Mouse (Mus musculus): ENCODE results near the gene Tnnt2. TPM values are rescaled to one million over a fixed set of nuclear protein-coding genes. Genes with fewer than 3 reads are reported as not detected.

The Tnnt2 gene
- total RNA-seq, 2 experiments from 2014 or later = 1.4 to 1.6 TPM

DNA sequence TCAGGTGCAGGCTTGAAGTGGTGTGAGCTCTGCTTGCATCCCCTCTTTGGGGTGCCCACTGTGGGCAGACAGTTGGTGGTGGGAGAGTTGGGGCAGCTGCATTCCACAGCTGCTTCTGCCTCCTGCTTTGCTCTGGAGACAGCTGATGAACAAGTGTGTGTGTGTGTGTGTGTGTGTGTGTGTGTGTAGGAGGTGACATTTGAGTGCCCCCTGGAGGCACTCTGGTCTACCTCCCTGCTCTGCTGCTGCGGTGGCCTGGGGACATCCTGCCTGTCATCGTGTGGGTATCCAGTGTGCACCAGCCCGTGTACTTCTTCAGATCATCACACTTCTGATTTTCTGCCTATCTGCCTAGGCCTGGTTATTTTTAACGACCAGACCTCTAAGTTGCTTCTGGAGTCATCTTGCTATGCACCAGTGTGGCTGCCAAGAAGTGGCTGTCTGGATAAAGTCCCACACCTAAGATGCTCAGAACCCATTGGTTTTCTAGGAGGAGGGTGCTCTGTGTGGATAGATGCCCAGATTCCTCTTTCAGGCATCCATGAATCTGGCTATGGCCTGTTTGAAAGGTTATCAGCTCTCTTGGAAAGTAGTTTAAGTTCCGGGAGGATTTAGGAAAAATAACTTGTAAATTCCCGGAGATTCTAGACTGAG, 1.8 kb upstream of the Tnnt2 start:
- DNase-seq (ENCODE audit: low spot score in 2 of 2) = no peak

DNA sequence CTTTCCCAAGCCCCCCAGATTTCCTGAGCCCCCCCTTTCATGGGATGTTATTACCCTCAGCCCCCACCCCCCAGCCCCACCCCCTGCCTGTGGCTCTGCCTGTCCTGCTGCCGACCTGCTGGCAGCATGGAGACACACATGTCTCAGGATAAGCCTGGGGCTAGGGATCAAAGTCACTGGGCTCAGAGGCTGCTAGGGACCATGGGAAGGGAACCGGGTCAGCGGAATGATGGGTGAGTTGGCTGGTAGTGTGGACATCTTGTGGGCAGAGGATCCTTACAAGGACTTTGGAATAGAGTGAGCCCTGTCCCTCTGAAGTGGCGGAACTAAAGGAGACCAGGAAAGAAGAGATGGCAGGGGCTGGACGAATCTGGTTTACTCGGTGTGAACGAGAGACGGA, 1.2 kb upstream of the Tnnt2 start:
- no peak for DNase-seq (ENCODE audit: low spot score in 2 of 2)
- no peak for TF ChIP-seq CTCF (conservative IDR thresholded peaks at IDR 0.05)
- H3K27ac ChIP-seq = no peak overlapping the region

More for the DNA sequence above, 1.8 kb upstream of the Tnnt2 start:
- H3K4me3 ChIP-seq = no peak overlapping the region
- H3K27ac ChIP-seq = no peak overlapping the region
- TF ChIP-seq CTCF (conservative IDR thresholded peaks at IDR 0.05) = no peak

DNA sequence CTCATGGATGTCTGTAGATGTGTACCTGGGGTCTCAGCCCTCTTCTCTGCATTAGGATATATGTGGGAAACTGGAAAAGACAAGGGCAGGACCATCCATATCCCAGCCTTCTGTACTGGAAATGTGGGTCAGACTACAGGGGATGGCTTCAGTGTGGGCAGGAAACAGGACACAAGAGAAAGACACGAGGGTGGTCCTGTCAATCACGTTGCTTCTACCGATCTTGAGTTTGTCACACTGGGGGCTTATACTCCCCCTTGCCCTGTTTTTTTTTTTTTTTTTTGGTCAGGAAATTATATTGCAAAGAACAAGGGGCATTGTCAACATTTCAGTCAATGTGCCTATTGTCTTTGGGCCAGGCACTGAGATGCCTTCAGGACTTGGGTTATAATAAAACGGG, 2.5 kb downstream of the Tnnt2 start:
- DNase-seq (ENCODE audit: low spot score in 2 of 2) = no peak
- Histone ChIP-seq H3K27ac (no peak overlapping the region; the same call in 1 of the 2 replicates), H3K4me3 (no peak overlapping the region)
- TF ChIP-seq CTCF (conservative IDR thresholded peaks at IDR 0.05) = no peak

More for the DNA sequence above, 1.2 kb upstream of the Tnnt2 start:
- H3K4me3 ChIP-seq = no peak overlapping the region

DNA sequence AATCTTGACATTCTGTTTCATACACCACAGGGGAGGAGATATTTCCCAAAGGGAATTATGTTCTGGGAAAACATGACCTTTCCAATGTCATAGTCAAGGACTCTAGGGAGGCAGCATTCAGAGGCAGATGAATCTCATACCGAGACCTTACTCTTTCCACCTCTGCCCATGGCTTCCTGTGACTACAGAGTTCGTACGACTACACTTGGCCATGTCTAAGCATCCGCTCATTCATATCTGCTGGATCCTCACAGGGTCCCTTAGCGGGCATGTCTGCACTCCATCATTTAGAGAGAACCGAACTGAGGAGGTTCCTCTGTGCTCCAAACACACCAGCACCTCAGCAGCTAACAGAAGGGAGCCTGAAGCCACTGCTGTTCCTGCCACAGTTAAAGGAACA, 2.9 kb downstream of the Tnnt2 start:
- DNase-seq (ENCODE audit: low spot score in 2 of 2) = no peak
- Histone ChIP-seq H3K4me3 (no peak overlapping the region), H3K27ac (no peak overlapping the region)
- no peak for TF ChIP-seq CTCF (conservative IDR thresholded peaks at IDR 0.05)

DNA sequence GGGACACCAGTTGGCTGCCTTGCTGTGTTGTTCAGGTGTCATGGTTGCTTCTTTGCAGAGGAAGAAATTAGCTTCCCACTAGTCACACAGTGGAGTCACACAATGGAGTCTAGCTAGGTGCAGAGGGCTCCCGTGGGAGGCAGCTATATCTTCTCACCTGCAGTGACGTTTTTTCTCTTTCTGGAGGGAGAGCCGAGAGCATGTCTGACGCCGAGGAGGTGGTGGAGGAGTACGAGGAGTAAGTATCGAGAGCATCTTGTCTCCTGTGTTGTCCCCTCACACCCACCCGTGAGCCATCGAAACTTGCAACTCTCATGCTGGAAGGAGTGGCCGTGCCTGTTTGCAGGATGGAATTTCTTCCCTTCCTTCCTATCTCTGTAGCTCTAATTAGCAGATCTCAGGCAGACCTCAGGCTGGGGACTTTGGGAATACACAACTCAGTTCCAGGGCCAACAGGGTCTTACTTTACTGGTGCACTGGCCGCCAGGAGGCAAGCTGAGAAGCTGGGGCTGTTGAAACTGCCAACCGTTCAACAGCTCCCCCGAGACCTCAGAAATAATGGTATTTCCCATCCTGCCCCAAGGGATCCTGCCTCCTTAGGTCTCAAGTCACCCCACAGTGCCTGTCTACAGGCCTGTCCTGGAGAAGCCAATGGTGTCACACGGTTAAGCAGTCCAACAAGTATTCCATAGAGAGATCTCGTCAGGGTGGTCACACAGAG, 4.7 kb downstream of the Tnnt2 start:
- TF ChIP-seq CTCF (conservative IDR thresholded peaks at IDR 0.05) = no peak
- Histone ChIP-seq H3K27ac (no peak overlapping the region), H3K4me3 (no peak overlapping the region)
- DNase-seq (ENCODE audit: low spot score in 2 of 2) = no peak

DNA sequence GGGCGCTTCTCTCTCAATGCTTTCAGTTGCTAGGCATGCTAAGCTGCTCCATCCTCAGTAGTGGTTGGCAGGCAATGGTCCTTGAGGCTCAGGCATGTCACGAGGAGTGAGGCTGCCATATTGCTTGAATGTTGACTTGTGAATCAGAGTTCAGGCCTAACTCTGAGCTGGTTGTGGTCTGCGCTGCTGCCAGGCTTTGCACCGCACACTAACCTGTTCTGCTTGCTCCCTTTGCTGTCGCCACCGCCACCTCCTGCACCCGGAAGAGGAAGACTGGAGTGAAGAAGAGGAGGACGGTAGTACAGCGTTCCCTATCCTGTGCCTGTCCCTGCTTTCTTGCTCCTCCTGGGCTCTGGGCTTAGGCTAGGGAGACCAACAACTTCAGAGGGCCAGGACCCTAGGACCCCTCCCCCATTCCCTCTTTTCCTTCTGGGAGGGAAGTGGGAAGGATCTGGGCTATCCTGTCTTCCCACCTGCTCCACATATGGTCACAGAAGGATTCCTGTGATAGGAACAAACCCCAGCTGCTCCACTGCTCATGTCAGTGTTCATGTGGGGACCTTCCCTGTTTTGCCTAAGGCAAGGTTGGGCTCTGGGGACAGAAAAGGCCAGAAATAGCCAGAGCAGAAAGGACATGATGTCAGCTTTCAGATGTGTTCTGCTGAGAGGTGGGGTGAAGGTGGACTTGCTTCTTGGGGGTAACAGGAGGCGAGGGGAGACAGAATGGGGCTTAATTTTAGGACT, 7.5 kb downstream of the Tnnt2 start:
- no peak overlapping the region for H3K27ac ChIP-seq
- TF ChIP-seq CTCF (conservative IDR thresholded peaks at IDR 0.05) = no peak
- H3K4me3 ChIP-seq = no peak overlapping the region
- DNase-seq (ENCODE audit: low spot score in 2 of 2) = no peak

DNA sequence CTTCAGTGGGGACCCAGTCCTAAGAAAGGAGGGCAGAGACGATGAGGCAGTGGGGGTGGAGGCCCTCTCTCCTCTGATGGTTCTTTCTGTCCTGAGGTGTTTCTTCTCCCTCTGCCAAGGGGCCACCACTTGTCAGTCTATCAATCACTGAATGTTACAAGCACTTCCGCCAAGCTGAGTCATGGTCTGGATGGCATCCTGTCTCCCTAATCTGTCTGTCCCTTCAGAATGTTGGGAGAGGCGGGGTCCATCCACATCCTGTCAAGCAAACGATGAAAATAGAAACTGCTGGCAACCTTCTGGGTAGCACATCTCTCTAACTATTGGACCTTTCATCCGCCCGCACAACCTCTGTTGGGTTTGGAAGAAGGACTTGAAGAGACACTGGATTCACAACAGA, 8.3 kb downstream of the Tnnt2 start:
- Histone ChIP-seq H3K27ac (no peak overlapping the region), H3K4me3 (no peak overlapping the region)
- no peak for DNase-seq (ENCODE audit: low spot score in 2 of 2)
- TF ChIP-seq CTCF (conservative IDR thresholded peaks at IDR 0.05) = no peak

DNA sequence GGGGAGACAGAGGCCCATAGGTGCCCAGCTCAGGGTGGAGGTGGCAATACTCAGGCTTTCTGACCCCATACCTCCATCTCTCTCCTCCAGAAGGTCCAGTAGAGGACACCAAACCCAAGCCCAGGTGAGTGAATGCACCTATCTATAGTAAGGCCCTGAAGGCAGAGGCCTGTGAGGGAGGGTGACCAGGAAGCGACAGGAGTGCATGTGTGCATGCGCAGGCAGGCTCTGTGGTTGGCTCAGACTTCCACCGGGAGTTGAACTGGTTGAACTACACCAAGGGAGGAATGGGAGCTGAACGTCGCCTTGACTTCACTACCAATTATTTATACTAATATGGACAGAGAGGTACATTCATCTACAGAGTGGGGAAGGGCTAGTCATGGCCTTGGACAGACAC, 10.5 kb downstream of the Tnnt2 start:
- Histone ChIP-seq H3K27ac (no peak overlapping the region), H3K4me3 (no peak overlapping the region)
- DNase-seq (ENCODE audit: low spot score in 2 of 2) = no peak
- TF ChIP-seq CTCF (conservative IDR thresholded peaks at IDR 0.05) = no peak

DNA sequence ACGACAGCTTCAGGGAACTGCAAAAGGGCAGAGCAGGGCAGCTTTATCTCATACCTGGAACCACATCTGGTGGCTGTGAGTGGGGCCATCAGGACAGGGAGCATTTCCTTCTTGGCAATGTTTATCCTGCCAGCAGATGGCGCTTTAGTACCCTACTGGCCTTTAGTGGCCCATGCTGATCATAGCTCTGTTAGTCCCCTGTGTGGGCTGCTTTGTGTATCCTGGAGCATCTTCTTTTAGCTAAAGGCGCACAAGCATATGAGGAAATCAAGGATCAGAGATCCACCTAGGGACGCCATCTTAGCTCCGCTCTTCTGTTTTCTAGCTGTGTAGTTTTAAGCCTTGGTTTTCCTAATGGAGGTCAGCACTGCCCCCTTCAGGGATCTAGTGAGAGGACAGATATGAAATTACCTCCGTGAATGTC, 11.0 kb downstream of the Tnnt2 start:
- TF ChIP-seq CTCF (conservative IDR thresholded peaks at IDR 0.05) = peak; percentile 76
- DNase-seq (ENCODE audit: low spot score in 2 of 2) = no peak
- Histone ChIP-seq H3K4me3 (no peak overlapping the region), H3K27ac (no peak overlapping the region)

DNA sequence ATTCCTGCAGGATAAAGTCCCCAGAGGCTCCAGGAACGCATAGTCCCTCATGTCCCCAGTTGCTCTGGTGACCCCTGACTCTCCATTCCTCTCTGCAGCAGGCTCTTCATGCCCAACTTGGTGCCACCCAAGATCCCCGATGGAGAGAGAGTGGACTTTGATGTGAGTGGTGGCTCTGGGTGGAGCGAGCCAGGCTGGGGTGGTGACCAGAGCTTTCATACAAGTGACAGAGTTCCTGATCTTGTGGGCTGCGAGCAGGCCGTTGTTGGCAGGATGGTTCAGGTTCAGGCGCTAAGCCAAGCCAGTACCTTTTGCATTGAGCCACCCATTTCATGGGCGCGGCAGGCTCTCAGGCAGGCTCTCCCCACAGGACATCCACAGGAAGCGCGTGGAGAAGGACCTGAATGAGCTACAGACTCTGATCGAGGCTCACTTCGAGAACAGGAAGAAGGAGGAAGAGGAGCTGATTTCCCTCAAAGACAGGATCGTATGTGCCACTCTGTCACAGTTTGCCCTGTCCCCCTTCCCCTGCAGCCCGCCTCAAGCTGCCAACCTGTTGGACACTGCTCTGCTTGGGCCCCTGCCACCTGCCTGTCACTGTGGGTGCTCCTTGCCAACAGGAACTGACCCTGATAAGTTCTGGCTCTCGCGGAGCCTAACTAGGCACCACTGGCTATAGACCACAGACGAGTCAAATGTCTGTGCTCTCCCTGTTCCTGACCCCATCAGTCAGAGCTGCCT, 11.6 kb downstream of the Tnnt2 start:
- TF ChIP-seq CTCF (conservative IDR thresholded peaks at IDR 0.05) = no peak
- no peak for DNase-seq (ENCODE audit: low spot score in 2 of 2)
- no peak overlapping the region for H3K4me3 ChIP-seq
- no peak overlapping the region for H3K27ac ChIP-seq

DNA sequence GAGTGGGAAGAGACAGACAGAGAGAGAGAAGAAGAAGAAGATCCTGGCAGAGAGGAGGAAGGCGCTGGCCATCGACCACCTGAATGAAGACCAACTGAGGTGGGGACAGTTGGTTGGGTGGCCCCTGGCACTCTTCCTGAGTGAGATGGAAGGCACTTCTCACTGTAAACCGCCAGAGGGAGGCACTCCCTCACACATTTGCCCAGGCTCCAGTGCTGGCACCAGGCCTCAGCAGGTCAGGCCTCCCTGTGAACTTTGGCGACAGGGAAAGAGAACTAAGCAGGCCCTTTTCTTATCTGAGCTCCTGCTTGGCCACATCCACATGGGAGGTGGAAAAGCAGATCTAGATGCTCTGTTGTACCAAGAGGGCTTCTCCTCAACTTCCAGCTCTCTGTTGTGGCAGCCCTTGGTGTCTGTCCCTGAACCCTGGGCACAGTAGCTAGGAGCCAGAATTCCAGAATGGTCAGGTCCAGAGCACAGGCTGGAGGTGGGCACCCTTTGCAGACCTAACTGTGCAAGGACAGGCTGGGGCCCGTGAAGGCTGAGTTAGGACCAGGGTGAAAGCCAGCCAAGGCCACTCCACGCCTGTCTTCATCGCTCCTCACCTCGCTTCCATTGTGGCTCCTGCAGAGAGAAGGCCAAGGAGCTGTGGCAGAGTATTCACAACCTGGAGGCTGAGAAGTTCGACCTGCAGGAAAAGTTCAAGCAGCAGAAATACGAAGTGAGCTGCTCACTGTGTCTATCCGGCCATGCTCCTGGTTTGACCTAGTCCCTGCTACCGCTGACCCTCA, 14.8 kb downstream of the Tnnt2 start:
- peak in 1 of 2 experiments; percentile 36 for DNase-seq (ENCODE audit: low spot score in 2 of 2)
- Histone ChIP-seq H3K27ac (peak overlapping the region; percentile 33; the same call in 1 of the 2 replicates), H3K4me3 (no peak overlapping the region)
- TF ChIP-seq CTCF (conservative IDR thresholded peaks at IDR 0.05) = peak; percentile 84

Measured in layer of hippocampus, adult 2 months (tissue).